Mouse (Mus musculus): ENCODE data around the gene Klk12.

DNA sequence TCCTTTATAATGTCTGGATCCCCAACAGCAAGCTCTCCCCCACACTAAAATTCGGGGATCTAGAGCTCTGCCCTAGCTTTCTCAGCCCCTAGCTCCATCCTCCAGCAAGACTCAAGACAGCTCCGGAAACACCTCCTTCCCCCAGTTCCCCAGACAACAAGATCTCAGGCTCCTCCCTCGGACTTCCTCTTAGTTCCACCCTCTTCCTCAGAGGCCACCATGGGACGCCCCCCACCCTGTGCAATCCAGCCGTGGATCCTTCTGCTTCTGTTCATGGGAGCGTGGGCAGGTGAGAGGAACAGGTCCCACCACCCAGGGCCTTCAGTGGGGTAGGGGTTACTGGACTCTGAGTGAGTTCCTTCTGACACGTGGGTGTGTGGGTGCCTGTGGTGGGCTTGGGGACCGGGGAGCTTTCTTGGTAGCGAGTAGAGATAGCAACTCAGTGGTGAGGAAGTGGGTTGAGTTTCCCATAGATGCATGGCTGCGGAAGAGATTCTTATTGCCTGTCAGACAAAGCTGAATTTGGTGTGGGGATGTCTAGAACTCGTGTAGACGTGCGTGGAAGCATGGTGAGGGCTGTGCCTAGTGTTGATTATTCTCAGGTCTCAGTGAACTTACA is 29.3 kb downstream of the Klk12 start:
- TF ChIP-seq POLR2A (IDR thresholded peaks at IDR 0.05; ENCODE audit: borderline replicate concordance, extremely low read depth, insufficient read depth, insufficient read length, poor library complexity, severe bottlenecking) (no peak), CTCF (IDR thresholded peaks at IDR 0.05; ENCODE audit: borderline replicate concordance, extremely low read depth, insufficient read depth, insufficient read length) (no peak)

All from brain, embryonic 14.5 days (tissue).